12 mouse cellular contexts compared by ENCODE assay signal in the genomic region with DNA sequence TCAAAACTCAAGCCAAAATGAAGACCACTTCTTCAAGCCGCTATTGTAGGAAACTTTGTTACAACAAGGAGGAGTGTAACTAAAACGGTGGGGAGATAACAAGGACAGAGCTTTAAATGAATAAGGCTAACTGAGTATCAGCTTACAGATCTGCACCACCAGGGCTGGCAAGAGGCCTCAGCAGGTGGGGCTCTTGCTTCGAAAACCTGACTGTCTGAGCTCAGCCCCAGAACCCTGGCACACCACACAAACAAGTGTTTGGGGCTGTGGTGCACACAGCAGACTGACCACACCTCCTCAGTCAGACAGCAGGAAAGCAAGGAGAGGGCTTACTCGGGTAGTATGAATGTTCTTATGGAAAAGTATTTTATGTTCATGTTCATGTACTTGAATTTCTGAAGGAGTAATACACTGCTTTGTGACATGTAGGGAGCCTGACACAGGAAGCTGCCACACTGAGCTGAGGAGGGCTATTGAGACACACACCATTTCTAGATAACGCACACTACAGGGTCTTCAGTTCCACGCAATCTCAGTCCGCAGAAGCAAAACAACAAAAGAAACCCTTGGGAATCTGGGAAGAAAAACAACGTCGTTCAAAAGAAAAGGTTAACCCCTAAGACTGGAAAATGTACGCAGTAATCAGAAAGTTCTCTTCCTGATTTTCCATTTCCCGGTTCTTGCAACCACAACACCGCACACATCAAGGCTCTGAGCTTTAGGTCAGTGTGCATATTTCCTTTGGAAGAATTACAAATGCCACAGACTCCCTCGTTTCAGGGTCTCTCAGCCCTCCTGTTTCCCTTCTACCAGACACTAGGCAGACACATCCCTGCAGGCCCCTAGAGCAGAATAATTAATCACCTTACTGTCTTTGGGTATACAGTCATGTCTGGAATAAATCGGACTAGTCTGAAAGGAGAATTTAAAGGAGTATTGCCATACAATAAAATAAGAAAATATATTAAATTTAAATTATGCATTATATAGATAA. TPM values are rescaled to one million over a fixed set of nuclear protein-coding genes. Genes with fewer than 3 reads are reported as not detected.
A peak's percentile ranks its signal among the peaks of the same experiment; 100 is the strongest.
DNase-seq lines count a peak whose midpoint lies in the region; ATAC-seq lines count a peak whose summit lies in the region.
"Had no signal": no experiment of that assay in that cellular context is flagged by ENCODE, and none has a peak within 500 bp of the region (broad histone marks: within the 10 kb centered on the region; RNA-seq: fewer than 3 reads in every experiment).

No protein-coding gene starts in this region.

- H3K4me2 ChIP-seq in heart, embryonic 11.5 days = peak overlapping the region; percentile 6; the same call in 1 of the 2 replicates
- H3K4me2 ChIP-seq: midbrain, embryonic 12.5 days had no signal

- H3K9me3 ChIP-seq in heart, embryonic 11.5 days (replicated peaks; ENCODE audit: control insufficient read depth, low read length) = no peaks in the 10 kb centered on the region
- H3K9me3 ChIP-seq: G1E; midbrain, embryonic 12.5 days had no signal

- H3K27me3 ChIP-seq in heart, embryonic 11.5 days (ENCODE audit: control insufficient read depth, insufficient read depth, low read length) = no peaks in the 10 kb centered on the region
- H3K27me3 ChIP-seq: midbrain, embryonic 12.5 days had no signal

- peak overlapping the region; percentile 86 for H3K27ac ChIP-seq in heart, embryonic 11.5 days (ENCODE audit: low read depth, low read length)
- H3K27ac ChIP-seq: midbrain, embryonic 12.5 days had no signal

- H3K36me3 ChIP-seq in heart, embryonic 11.5 days (ENCODE audit: control insufficient read depth, insufficient read depth, low read length) = no peaks in the 10 kb centered on the region
- H3K36me3 ChIP-seq: G1E; midbrain, embryonic 12.5 days had no signal

- ATAC-seq in heart, embryonic 11.5 days (replicated peaks; ENCODE audit: insufficient number of reproducible peaks, low FRiP score, low TSS enrichment) = peak; percentile 57
- peak; percentile 70 for ATAC-seq in megakaryocyte-erythroid progenitor cell, adult 5-6 weeks (replicated peaks; ENCODE audit: low FRiP score, low TSS enrichment, poor library complexity, severe bottlenecking)

- 0 out of 2 replicates have a peak overlapping the region, but pooled peaks have one; percentile 34 for H3K9ac ChIP-seq in heart, embryonic 11.5 days (ENCODE audit: low read depth, low read length)
- H3K9ac ChIP-seq: midbrain, embryonic 12.5 days had no signal

- no peak overlapping the region for H3K4me3 ChIP-seq in heart, embryonic 11.5 days (ENCODE audit: low read depth, low read length)
- H3K4me3 ChIP-seq: midbrain, embryonic 12.5 days had no signal

- WGBS in heart, embryonic 11.5 days (ENCODE audit: insufficient replicate concordance) = 21% methylated on average over 14 of the region's 14 CpGs

- peaks cover 16% of the 10 kb centered on the region for H3K4me1 ChIP-seq in heart, embryonic 11.5 days (ENCODE audit: control insufficient read depth, insufficient read depth, low read length)

- DNase-seq in heart, adult 9 months (ENCODE audit: low spot score in 2 of 2) = no peak
- DNase-seq in 416B (ENCODE audit: low read depth) = peak; percentile 83
- peak; percentile 7 for DNase-seq in embryo, embryonic 9.5 days (ENCODE audit: extremely low spot score)
- DNase-seq in cerebellum, adult 18-20 months = no peak
- DNase-seq in right cerebral cortex, postnatal 25 days = no peak
- DNase-seq in adrenal gland, postnatal 36 days = no peak
- DNase-seq: cerebellum, adult 11-12 months; layer of hippocampus, adult 9-11 months had no signal

RNA-seq across cellular contexts. Expression of a gene that starts 29.8 kb away (rescaled TPM):
- 3.6 and 5.2 TPM in 2 replicates for polyA plus RNA-seq in heart, embryonic 11.5 days (2014; fragmentation: Nextera tagmentation; extraction: Ambion mirVana)
- 1.1 TPM in 1 of 2 replicates, not detected in the other for total RNA-seq in megakaryocyte-erythroid progenitor cell, adult 5-6 weeks (2014; fragmentation: Nextera tagmentation)
- total RNA-seq in megakaryocyte-erythroid progenitor cell, adult 5-6 weeks (2017) = not detected in 2 replicates
- total RNA-seq in adrenal gland, postnatal 36 days (2021) = 1 to 10 TPM in 1 of 2 experiments, under 1 TPM in 1; 0.40 to 1.3 TPM
- polyA plus RNA-seq: G1E had no signal

Comparison
In these comparisons a context has a peak if more than half of its experiments do, and no peak if none do; other contexts are left out.
1. DNase-seq: peak in 416B (single experiment) and embryo, embryonic 9.5 days (single experiment); none in heart, adult 9 months (0 of 2), cerebellum, adult 18-20 months (0 of 2), right cerebral cortex, postnatal 25 days (single experiment) and adrenal gland, postnatal 36 days (0 of 2).